Mouse (Mus musculus): Measurements from ENCODE around the gene Dock9.
"Not testable (repeated sequence)": the region's sequence is repeated elsewhere in the genome, so short reads cannot be mapped to it uniquely, and the experiment has no call there.

Gene Dock9

DNA sequence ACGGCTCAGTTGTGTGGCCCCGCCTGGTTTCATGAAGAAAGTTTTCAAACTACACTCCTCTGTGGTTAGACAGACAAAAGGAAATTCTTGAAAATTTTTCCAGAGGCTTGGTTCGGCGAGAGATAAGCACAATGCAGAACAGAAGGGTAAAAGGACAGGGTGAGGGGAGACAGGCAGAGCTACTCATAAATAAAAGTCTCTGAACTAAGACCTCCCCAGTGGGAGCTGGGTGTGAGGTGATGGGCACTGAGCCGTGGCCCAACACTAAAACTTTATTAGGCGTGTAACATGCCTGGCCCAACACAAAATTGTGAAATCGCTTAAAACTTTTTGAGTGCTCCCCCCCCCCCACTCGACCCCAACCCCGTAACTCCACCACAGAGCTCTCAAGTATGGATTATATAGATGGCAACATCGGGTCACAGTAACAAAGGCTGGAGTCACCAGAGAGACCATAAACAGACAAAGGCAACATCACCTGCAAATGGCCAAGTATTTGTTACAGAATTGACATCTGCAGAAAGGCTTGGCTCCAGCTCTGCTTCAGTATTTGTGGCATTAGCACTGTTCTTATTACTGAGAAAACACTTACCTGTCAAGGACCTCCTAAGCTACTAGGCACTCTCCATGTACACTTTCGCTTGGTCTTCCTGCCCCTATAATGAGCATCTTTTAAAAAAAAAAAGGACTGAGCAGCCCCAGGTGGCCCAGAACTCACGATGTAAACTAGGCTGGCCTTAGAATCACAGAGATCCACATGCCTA lies 138.4 kb downstream of the Dock9 start:
- no peak for DNase-seq

DNA sequence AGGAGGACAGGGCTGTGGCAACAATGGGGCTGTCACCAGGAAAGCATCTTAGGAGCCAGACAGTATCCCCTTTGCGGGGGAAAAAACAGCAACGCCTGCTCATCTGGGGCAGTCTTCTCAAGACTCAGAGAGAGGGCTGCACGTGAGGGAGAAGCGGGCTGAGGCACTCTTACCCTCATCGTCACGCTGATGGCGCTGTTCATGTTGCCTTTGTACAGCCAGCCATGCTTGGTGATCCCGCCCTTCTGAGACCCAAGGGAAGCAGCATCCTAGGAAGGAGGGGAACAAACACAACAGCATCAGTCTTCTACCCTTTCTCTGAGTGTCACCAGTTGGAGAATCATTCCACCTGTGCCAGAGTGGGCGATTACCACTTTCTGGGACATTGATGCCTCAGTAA lies 139.1 kb downstream of the Dock9 start:
- DNase-seq: no peak

DNA sequence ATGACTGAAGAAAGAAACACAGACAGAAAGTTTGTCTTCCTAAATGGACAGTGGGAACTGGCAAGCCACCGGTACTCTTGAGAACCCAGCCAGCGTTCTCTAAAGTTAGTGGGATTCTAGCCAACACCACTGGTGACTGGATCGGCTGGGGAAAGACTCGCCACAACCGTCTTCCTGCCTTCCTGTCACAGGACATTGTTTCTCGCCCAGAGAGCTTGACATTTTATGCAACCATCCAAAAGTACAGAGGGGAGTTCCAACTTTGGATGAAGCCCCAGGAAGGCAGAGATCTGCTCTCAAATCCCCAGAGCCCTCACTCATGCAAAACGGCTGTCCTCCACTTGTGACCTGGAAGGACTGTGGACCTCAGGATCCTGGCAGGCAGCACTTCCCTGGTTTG lies 140.0 kb downstream of the Dock9 start:
- DNase-seq: no peak

DNA sequence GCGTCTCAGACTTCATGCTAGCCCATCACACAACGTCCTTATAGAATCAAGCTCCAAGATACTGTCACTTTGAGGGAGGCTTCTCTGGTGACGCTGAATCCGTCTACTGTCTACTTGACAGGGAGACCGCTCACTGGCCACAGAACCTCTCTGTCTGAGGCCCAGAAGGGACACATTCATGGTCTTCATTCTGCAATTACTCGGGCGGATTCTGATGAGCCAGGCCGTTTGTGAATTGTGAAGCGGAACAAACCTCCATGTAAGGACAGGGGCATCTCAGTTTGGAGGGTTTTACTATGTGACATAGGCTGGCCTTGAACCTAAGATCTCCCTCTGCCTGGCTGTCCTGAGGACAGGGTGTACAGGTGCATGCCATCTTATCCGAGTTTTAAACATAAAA lies 140.7 kb downstream of the Dock9 start:
- no peak for DNase-seq

DNA sequence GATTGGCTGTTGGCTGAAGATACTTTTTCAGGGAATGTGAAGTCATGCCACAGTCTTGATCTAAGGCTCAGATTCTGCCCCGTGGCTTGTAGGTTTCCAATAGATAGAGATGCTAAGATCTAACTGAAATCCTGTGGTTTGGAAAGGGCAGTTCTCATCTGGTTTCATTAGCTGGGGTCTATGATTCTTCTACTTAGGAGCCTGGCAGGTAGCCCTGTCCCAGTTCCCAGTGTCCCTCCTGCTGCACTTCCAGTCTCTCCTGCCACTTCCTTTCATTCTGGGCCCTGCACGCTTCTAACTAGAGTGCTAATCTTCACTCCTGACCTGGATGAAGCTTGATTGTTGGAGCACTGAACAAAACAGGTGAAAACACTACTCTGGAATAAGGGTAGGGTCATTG lies 142.7 kb downstream of the Dock9 start:
- peak in 1 of 2 experiments; percentile 42 for DNase-seq

DNA sequence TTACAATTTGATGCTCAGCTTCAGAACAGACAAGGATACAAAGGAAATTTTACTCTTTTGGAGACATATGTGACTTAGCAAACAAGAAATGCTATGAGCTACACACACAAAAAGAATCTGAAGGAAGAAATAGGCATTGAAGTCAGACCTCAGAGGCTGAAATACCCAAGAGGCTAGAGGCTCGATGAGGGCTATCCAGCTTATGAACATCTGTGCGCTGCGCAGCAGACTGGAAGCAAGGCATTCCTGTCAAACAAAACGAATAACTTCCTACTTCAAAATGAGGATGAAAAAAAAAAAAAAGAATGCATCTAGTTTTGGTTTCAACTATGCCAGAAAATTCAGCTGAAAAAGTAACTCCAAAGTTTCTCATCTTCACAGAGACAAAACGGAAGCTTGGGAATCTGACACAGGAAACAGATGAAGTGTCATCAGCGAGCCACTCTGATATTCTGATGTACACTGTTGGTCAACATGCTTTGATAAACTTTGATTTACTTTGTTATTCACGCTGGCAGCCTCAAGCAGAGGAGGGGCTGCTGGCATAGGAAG lies 143.1 kb downstream of the Dock9 start:
- no peak for DNase-seq

DNA sequence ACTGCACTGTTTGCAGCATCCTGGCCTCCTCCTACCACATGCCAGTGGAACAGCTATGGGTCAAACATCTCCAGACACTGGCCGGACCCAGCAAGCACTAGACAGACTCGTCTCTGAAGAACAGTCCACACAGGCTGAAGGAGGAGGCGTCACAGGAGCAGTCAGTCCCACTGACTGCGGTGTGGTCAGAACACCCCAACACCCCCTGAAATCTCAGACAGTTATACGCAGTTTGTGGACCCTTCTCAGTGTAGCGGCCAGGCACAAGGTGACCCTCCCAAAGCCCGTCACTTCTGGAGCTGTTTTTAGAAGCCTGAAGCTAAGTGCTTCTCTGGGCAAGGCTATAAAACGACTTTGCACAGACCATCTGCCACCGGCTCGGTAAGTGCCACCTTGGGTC lies 143.9 kb downstream of the Dock9 start:
- DNase-seq: no peak

DNA sequence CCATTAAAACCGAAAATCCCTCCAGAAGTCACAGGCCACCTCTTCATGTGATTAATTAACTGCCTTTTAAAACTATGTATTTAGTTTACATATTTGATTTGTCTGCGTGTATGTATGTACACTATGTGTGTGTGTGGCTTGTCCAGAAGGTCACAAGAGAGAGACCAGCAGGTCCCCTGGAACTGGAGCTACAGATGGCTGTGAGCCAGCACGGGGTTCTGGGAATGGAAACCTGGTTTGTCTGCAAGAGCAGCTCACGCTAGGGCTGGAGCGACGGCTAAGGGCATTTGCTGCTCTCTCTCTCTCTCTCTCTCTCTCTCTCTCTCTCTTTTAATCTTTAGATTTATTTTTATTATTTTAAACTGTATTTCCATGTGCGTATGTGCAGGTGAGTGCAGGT lies 144.4 kb downstream of the Dock9 start:
- DNase-seq: peak; percentile 91 to 93

DNA sequence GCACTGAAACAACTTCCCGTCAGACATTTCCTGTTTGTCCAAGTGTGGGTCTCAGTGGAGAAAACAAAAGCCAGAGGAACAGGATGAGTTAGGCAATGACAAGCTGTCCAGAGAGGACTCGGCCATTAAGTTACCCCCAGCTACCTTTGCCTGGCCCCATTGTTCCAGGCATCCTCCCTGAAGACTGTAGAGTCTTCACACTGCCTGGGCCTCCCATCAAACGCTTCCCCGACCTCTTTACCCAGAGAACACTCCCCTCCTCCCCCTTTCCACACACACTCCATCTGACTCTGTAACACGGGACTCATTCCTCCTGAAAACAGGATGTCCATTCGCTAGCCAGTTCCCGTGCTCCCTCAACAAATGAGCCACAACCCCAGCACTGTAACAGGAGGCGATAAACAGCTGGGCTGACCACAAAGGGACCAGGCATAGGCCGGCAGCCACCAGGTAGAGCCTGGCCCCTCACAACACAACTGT lies 149.0 kb downstream of the Dock9 start:
- no peak for DNase-seq

DNA sequence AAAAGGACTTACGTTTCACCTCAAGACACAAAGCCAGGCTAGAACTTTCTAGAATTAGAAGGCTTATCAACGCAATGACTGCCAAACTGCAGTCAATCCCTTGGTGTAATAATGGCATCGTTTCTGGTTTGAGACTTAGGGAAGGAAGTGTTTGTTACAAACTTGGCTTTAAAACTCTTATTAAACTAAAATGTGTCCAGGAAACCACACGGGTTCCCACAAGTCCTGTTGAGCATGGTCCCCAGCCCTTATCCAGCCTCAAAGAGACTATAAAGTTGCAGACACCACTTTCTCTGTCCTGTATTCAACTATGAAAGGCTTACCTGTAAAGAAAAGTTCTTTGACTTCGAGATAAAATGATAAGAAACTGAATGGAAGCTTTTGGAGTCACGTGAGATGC lies 149.9 kb downstream of the Dock9 start:
- DNase-seq: no peak

DNA sequence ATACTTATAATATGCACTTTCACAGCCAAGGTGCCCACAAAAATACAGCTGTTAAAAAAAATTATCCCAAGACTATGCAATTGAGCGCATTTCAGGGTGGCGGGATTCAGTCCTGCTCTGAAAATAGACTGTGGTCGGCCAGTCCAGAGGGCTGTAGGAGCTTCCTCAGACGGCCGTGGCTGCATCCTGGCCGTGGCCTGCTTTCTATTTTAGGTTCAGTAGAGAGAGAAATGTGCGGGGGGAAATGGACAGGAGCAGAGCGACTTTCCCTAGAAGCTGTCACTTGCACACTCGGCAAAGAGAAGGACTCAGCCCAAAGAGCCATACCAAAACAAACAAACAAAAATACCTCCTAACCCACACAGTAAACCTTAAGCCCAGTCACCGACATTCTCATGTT lies 151.0 kb downstream of the Dock9 start:
- DNase-seq: peak; percentile 63 to 68

DNA sequence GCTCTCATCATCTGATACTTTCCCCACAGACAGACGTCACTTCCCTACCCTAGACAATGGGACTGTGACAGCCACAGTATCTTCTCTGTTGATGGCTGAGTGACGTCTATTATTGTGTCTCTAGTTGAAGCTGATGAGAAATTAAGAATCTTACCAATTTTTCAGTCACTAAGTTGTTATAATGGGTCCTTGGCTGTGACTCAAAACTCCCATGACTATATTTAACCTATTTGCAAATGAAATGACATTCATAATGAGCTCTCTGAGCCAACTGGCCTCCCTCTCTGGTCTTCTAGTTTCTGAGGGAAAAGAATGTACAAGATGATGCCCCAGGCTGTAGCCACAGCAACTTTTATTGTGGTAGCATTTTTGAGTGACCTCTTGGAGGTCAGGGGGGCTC lies 153.3 kb downstream of the Dock9 start:
- no peak for DNase-seq

DNA sequence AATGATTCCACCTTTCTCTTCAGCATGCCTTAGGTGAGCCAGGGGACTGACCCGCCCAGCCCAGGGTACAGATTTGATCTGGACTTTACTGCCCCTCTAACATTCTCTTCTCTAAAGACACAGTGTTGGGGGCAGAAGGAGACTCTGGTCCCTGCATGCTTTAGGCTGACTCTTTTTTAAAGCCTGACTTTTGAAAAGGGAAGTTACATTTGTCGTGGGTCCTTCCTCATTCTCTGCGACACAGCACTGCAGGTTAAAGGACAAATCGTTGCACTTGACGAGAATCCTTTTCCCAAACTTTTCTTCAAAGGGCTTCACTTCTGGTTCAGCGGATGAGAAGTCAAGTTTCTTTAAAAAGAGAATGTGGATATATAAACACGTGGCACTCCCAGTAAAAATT lies 156.4 kb downstream of the Dock9 start:
- no peak for DNase-seq

DNA sequence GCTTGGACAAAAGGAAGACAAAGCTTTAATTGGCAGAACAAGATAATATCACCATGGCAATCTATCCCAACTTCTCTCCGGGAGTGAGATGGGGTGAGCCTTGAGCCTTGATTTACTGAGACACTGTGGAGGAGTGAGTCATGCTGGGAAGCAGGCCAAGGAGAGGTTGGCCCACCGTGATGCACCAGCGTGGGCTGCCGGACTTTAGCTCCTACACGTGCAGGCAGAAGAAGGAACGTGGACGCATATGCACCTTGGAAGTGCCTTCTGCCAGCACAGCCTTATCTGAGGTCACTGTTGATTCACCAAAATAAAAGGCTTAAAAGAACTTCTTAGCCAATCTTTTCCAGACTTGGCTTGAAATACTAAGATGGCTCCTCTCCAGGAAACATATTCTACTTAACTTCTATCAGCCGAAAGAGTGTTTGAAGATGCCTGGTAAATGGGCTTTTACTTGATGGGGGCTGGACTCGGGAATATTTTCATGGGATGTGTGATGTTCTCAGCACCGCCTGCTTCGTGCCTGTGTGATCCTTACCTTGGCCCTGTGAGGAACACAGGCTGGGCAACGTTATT lies 160.6 kb downstream of the Dock9 start:
- DNase-seq: peak; percentile 57 to 64

DNA sequence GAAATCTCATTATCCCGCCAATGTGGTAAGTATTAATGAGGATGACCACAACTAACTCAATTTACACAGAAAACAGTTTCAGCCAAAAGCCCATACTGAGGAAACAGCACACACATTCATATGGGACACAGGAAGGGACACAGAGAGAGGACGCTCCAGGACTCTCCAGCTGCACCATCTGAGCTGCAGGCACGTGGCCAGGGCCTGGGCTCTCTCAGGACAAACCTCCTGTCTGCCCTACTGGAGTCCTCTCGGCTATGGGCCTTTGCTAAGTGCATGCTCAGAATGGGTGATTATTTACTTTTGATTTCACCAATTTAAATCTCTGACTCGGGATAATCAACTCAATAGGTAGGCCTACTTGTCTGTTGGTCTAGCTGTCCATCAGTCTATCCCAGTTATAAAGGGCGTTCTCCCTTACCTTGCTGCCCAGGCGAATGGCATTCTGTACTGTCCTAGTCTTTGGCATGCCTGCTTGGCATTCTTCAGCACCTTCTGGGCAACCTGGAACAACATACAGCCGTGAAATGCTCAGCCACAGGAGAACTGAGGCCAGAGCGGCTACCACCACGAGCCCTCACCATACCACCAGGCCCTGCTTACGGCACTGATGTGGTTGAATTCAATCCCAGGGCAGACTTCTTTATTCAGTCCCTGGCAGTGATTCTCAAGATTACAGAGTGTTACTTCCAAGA lies 162.8 kb downstream of the Dock9 start:
- DNase-seq: peak; percentile 88 to 90

DNA sequence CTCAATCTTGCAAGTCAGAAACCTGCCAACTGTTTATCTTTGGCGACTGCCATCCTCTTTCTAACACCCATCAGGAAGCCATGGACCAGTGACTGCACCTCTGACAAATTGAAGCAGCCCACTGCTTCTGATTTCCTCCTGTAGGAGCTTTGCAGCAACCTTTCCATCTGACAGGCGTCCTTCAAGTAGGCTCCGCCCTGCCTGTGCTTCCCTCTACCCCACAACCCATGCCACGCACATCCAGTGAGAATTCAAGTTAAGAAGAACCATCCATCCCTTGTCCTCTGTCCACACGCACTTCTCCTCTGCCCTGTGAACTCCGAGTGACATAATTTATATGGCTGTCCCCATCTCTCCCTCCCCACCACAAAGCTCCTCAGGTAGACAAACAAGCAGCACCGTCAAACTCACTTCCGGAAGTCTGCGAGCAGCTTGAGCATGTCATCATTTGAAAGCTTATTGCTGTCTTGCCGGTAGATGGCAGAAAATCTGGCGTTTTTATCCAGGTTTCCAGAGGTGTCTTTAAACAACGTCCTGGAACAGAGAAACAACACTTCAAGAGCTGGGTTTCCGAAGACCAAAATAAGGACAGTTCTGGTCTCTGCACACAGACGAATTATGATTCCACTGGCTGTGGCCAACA lies 163.4 kb downstream of the Dock9 start:
- DNase-seq: no peak

DNA sequence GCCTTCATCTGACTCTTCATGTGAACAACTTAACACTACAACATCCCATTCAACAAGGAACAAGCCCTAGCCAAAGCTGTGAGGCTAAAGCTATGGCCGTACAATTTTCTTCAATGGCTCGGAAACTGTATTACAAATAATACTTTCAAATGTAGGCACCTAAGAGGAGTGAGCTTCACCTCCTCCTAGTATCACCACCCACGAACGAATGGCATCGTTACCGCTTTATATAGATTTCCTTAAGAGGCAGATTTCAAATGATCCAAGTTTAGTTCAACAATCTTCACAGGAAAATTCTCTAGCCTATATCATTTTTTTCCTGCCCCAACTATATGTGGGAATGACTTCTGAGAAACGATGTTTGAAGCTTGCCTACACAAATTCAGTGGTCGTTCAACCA lies 165.7 kb downstream of the Dock9 start:
- DNase-seq: no peak

DNA sequence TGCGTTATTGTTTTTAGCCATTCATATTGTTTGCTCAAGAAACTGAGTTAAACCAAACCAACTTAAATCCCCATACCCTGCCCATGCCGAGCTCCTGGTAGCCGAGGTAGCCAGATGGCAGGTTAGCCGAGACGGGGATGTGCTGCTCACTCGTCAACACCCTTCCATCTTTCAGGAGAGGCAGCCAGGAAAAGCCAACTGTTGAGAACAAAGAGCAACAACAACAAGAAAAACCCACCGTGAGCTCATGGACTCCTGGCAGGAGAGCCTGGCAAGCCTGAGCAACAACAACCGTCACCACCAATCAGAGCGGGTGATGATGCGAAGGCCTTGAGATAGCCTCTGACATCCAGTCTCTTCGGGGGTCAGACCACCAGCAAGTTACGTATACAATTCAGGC lies 170.9 kb downstream of the Dock9 start:
- peak; percentile 46 to 54 for DNase-seq

DNA sequence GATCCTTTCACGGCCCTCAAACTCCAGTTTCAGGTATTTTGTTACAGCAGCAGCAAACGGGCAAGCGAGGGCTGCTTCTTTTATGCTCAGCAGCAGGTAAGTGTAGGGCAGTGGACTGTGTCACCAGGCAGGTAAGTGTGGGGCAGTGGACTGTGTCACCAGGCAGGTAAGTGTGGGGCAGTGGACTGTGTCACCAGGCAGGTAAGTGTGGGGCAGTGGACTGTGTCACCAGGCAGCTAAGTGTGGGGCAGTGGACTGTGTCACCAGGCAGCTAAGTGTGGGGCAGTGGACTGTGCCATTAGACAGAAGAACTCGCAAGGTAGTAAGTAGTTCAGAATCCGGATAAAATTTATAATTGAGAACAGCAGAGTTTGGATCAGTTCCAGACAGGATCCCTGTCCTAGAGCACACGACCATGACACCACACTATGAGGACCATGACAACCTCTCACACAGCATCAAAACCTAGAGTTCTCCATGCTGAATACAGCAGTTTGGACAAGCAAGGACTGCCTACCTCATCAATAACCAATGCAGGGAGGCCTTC lies 173.6 kb downstream of the Dock9 start:
- DNase-seq: not testable (repeated sequence)

DNA sequence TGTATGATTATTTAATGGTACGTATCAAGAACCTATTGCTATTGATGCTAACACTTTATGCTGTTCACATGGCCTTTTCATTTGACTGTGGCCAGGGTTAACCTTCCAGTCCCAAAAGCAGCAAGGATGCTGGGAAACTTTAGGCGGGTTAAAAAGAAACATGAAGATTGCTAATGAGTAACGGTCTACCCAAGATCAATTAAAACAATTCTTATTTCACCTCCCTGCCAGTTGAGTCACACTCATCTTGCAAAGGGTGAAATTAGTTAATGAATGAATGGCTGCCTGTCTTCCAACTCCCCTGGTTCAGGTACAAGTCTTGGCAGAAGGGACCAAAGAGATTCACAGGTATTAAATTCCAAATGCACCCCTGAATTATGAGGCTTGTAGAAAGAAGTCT lies 175.8 kb downstream of the Dock9 start:
- DNase-seq: no peak

DNA sequence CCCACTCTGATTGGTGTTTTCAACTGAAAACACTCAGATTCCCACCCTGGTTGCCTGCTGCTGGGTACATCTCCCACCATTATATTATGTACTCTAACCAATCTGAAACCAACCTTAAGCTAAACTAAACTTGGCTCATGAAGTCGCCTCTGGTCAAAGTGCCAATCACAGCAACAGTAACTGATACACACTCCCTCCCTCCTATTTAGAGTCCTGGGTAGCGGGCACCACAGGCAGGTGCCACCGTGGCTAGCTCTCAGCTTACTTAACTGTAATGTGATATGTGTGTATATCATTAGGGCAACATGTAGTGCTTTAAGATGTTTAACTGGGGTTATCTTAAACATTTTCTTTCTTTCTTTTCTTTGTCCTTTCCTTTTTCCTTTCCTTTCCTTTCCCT lies 177.1 kb downstream of the Dock9 start:
- DNase-seq: no peak

DNA sequence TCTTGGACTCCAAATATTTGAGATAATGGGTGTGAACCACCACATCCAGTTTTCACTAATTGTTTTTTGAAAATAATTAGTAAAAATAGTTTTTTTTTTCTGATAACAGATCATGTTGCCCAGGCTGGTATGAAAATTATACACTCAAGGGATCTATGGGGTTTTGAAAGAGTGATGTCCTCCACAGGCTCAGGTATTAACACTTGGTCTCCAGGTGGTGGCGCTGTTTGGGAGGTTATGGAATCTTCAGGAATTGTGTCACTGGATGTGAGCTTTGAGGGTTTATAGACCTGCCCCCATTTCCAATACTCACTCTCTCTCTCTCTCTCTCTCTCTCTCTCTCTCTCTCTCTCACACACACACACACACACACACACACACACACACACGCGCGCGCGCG lies 177.5 kb downstream of the Dock9 start:
- no peak for DNase-seq

Measured in cerebellum, postnatal 36 days (tissue).